Mouse (Mus musculus) liver, postnatal 0 days (tissue): Measurements from ENCODE around the gene Zfp217.

ENCODE experiments used
- CTCF ChIP-seq: sonication (generic); IDR thresholded peaks from 2 replicates; pipeline ENCODE4 v1.5.1; 2016; ENCODE audit warnings: antibody characterized with exemption, low read depth
- EP300 ChIP-seq: IDR thresholded peaks from 2 replicates; pipeline ENCODE4 v1.6.1; 2016; ENCODE audit warnings: antibody characterized with exemption, low read depth, mild to moderate bottlenecking

GRCm38 (mm10) chr2:170157280-170158200 lies 9.6 kb upstream of the Zfp217 start:
- TF ChIP-seq CTCF (no peak), EP300 (no peak)
